Mouse (Mus musculus): Measurements from ENCODE around the gene Prox1. TPM values are rescaled to one million over a fixed set of nuclear protein-coding genes. Genes with fewer than 3 reads are reported as not detected.

Prox1 gene
- polyA plus RNA-seq, 1 experiment from 2014 or later, result 6.1 TPM

GRCm38 (mm10) chr1:190140519-190140918, 30.0 kb downstream of the Prox1 start:
- no peaks in the 10 kb centered on the region for H3K27me3 ChIP-seq (replicated peaks; ENCODE audit: control insufficient read depth, insufficient read depth, low read length)
- WGBS, result 39% methylated on average over 6 of the region's 6 CpGs
- no peak overlapping the region for H3K4me3 ChIP-seq (ENCODE audit: low read length)
- H3K4me2 ChIP-seq (ENCODE audit: low read length), result no peak overlapping the region
- no peaks in the 10 kb centered on the region for H3K9me3 ChIP-seq (ENCODE audit: control insufficient read depth, low read length)
- peaks cover 8% of the 10 kb centered on the region; the same call in 1 of the 2 replicates for H3K4me1 ChIP-seq (ENCODE audit: control insufficient read depth, insufficient read depth, low read depth, low read length)
- no peak for ATAC-seq
- H3K27ac ChIP-seq (ENCODE audit: low read depth, low read length), result no peak overlapping the region
- H3K36me3 ChIP-seq (ENCODE audit: control insufficient read depth, insufficient read depth, low read length), result no peaks in the 10 kb centered on the region
- H3K9ac ChIP-seq (ENCODE audit: low read depth, low read length), result no peak overlapping the region

- WGBS, result 44% methylated on average over 13 of the region's 13 CpGs
- Histone ChIP-seq H3K4me1 (ENCODE audit: control insufficient read depth, insufficient read depth, low read depth, low read length) (peaks cover 8% of the 10 kb centered on the region; the same call in 1 of the 2 replicates), H3K4me3 (ENCODE audit: low read length) (no peak overlapping the region), H3K27ac (ENCODE audit: low read depth, low read length) (no peak overlapping the region), H3K9ac (ENCODE audit: low read depth, low read length) (no peak overlapping the region), H3K36me3 (ENCODE audit: control insufficient read depth, insufficient read depth, low read length) (no peaks in the 10 kb centered on the region), H3K9me3 (ENCODE audit: control insufficient read depth, low read length) (no peaks in the 10 kb centered on the region), H3K27me3 (replicated peaks; ENCODE audit: control insufficient read depth, insufficient read depth, low read length) (no peaks in the 10 kb centered on the region), H3K4me2 (ENCODE audit: low read length) (no peak overlapping the region)
- ATAC-seq, result no peak
Observed at GRCm38 (mm10) chr1:190139711-190140405, 30.7 kb downstream of the Prox1 start.

GRCm38 (mm10) chr1:190137943-190138342, 32.6 kb downstream of the Prox1 start:
- Histone ChIP-seq H3K9ac (ENCODE audit: low read depth, low read length) (no peak overlapping the region), H3K27ac (ENCODE audit: low read depth, low read length) (no peak overlapping the region), H3K9me3 (ENCODE audit: control insufficient read depth, low read length) (no peaks in the 10 kb centered on the region), H3K4me3 (ENCODE audit: low read length) (no peak overlapping the region), H3K36me3 (ENCODE audit: control insufficient read depth, insufficient read depth, low read length) (no peaks in the 10 kb centered on the region), H3K27me3 (replicated peaks; ENCODE audit: control insufficient read depth, insufficient read depth, low read length) (no peaks in the 10 kb centered on the region), H3K4me1 (ENCODE audit: control insufficient read depth, insufficient read depth, low read depth, low read length) (peaks cover 8% of the 10 kb centered on the region; the same call in 1 of the 2 replicates), H3K4me2 (ENCODE audit: low read length) (no peak overlapping the region)
- 24% methylated on average over 10 of the region's 10 CpGs for WGBS
- peak; percentile 65 for ATAC-seq

- ATAC-seq, result no peak
- H3K27me3 ChIP-seq (replicated peaks; ENCODE audit: control insufficient read depth, insufficient read depth, low read length), result no peaks in the 10 kb centered on the region; the same call in 1 of the 2 replicates
- no peak overlapping the region for H3K4me3 ChIP-seq (ENCODE audit: low read length)
- H3K4me2 ChIP-seq (ENCODE audit: low read length), result no peak overlapping the region
- H3K9me3 ChIP-seq (ENCODE audit: control insufficient read depth, low read length), result no peaks in the 10 kb centered on the region
- H3K4me1 ChIP-seq (ENCODE audit: control insufficient read depth, insufficient read depth, low read depth, low read length), result peaks cover 7% of the 10 kb centered on the region
- H3K27ac ChIP-seq (ENCODE audit: low read depth, low read length), result no peak overlapping the region
- WGBS, result 60% methylated on average over 4 of the region's 4 CpGs
- no peaks in the 10 kb centered on the region for H3K36me3 ChIP-seq (ENCODE audit: control insufficient read depth, insufficient read depth, low read length)
- H3K9ac ChIP-seq (ENCODE audit: low read depth, low read length), result no peak overlapping the region
Observed at GRCm38 (mm10) chr1:190132897-190133296, 37.6 kb downstream of the Prox1 start.

GRCm38 (mm10) chr1:190130888-190131287, 39.6 kb downstream of the Prox1 start:
- Histone ChIP-seq H3K4me2 (ENCODE audit: low read length) (no peak overlapping the region), H3K27ac (ENCODE audit: low read depth, low read length) (no peak overlapping the region), H3K36me3 (ENCODE audit: control insufficient read depth, insufficient read depth, low read length) (no peaks in the 10 kb centered on the region), H3K4me3 (ENCODE audit: low read length) (no peak overlapping the region), H3K9ac (ENCODE audit: low read depth, low read length) (no peak overlapping the region), H3K9me3 (ENCODE audit: control insufficient read depth, low read length) (no peaks in the 10 kb centered on the region), H3K27me3 (replicated peaks; ENCODE audit: control insufficient read depth, insufficient read depth, low read length) (no peaks in the 10 kb centered on the region; the same call in 1 of the 2 replicates), H3K4me1 (ENCODE audit: control insufficient read depth, insufficient read depth, low read depth, low read length) (peaks cover 6% of the 10 kb centered on the region)
- WGBS, result 71% methylated on average over 4 of the region's 4 CpGs
- no peak for ATAC-seq

- 34% methylated on average over 7 of the region's 7 CpGs for WGBS
- Histone ChIP-seq H3K9me3 (ENCODE audit: control insufficient read depth, low read length) (no peaks in the 10 kb centered on the region), H3K36me3 (ENCODE audit: control insufficient read depth, insufficient read depth, low read length) (no peaks in the 10 kb centered on the region), H3K27ac (ENCODE audit: low read depth, low read length) (no peak overlapping the region), H3K4me3 (ENCODE audit: low read length) (no peak overlapping the region), H3K4me1 (ENCODE audit: control insufficient read depth, insufficient read depth, low read depth, low read length) (peaks cover 6% of the 10 kb centered on the region), H3K27me3 (replicated peaks; ENCODE audit: control insufficient read depth, insufficient read depth, low read length) (no peaks in the 10 kb centered on the region; the same call in 1 of the 2 replicates), H3K9ac (ENCODE audit: low read depth, low read length) (no peak overlapping the region), H3K4me2 (ENCODE audit: low read length) (no peak overlapping the region)
- ATAC-seq, result no peak
Observed at GRCm38 (mm10) chr1:190129553-190129952, 41.0 kb downstream of the Prox1 start.

- Histone ChIP-seq H3K4me2 (ENCODE audit: low read length) (no peak overlapping the region), H3K27ac (ENCODE audit: low read depth, low read length) (no peak overlapping the region), H3K9me3 (ENCODE audit: control insufficient read depth, low read length) (no peaks in the 10 kb centered on the region), H3K4me1 (ENCODE audit: control insufficient read depth, insufficient read depth, low read depth, low read length) (peaks cover 6% of the 10 kb centered on the region), H3K36me3 (ENCODE audit: control insufficient read depth, insufficient read depth, low read length) (no peaks in the 10 kb centered on the region), H3K9ac (ENCODE audit: low read depth, low read length) (no peak overlapping the region), H3K27me3 (replicated peaks; ENCODE audit: control insufficient read depth, insufficient read depth, low read length) (no peaks in the 10 kb centered on the region; the same call in 1 of the 2 replicates), H3K4me3 (ENCODE audit: low read length) (no peak overlapping the region)
- 11% methylated on average over 12 of the region's 12 CpGs for WGBS
- ATAC-seq, result no peak
Observed at GRCm38 (mm10) chr1:190128674-190129322, 41.7 kb downstream of the Prox1 start.

GRCm38 (mm10) chr1:190127878-190128277, 42.6 kb downstream of the Prox1 start:
- Histone ChIP-seq H3K4me3 (ENCODE audit: low read length) (no peak overlapping the region), H3K27me3 (replicated peaks; ENCODE audit: control insufficient read depth, insufficient read depth, low read length) (no peaks in the 10 kb centered on the region; the same call in 1 of the 2 replicates), H3K36me3 (ENCODE audit: control insufficient read depth, insufficient read depth, low read length) (no peaks in the 10 kb centered on the region), H3K27ac (ENCODE audit: low read depth, low read length) (no peak overlapping the region), H3K4me2 (ENCODE audit: low read length) (no peak overlapping the region), H3K9ac (ENCODE audit: low read depth, low read length) (no peak overlapping the region), H3K4me1 (ENCODE audit: control insufficient read depth, insufficient read depth, low read depth, low read length) (peaks cover 6% of the 10 kb centered on the region), H3K9me3 (ENCODE audit: control insufficient read depth, low read length) (no peaks in the 10 kb centered on the region)
- no peak for ATAC-seq
- WGBS, result 16% methylated on average over 5 of the region's 5 CpGs

- Histone ChIP-seq H3K9ac (ENCODE audit: low read depth, low read length) (no peak overlapping the region), H3K27ac (ENCODE audit: low read depth, low read length) (no peak overlapping the region), H3K4me2 (ENCODE audit: low read length) (no peak overlapping the region), H3K9me3 (ENCODE audit: control insufficient read depth, low read length) (no peaks in the 10 kb centered on the region), H3K27me3 (replicated peaks; ENCODE audit: control insufficient read depth, insufficient read depth, low read length) (no peaks in the 10 kb centered on the region; the same call in 1 of the 2 replicates), H3K36me3 (ENCODE audit: control insufficient read depth, insufficient read depth, low read length) (no peaks in the 10 kb centered on the region), H3K4me1 (ENCODE audit: control insufficient read depth, insufficient read depth, low read depth, low read length) (peaks cover 6% of the 10 kb centered on the region), H3K4me3 (ENCODE audit: low read length) (no peak overlapping the region)
- ATAC-seq, result no peak
- 24% methylated on average over 6 of the region's 6 CpGs for WGBS
Observed at GRCm38 (mm10) chr1:190127163-190127795, 43.2 kb downstream of the Prox1 start.
